Mouse (Mus musculus) left cerebral cortex, postnatal 14 days (tissue): Measurements from ENCODE around the gene Il3. TPM values are rescaled to one million over a fixed set of nuclear protein-coding genes. Genes with fewer than 3 reads are reported as not detected.

Experiments used
- DNase-seq, 2 experiments: peaks; one replicate each; pipeline ENCODE4 v3.0.0; 2021 to 2022; ENCODE audit warnings: low spot score in 2 of 2, mixed read lengths in 1 of 2
- intact Hi-C: fragments of 180-260 bp; cut with DNase I; formaldehyde crosslinking; loops from one replicate; pipeline ENCODE4 v1.15.1; 2025
- total RNA-seq, 2 experiments: library from RNA; stranded (reverse); gene quantifications; 2 replicates each; pipeline ENCODE4 v1.2.3; 2021

Il3 gene
- total RNA-seq, 2 experiments from 2014 or later, result not detected

DNA sequence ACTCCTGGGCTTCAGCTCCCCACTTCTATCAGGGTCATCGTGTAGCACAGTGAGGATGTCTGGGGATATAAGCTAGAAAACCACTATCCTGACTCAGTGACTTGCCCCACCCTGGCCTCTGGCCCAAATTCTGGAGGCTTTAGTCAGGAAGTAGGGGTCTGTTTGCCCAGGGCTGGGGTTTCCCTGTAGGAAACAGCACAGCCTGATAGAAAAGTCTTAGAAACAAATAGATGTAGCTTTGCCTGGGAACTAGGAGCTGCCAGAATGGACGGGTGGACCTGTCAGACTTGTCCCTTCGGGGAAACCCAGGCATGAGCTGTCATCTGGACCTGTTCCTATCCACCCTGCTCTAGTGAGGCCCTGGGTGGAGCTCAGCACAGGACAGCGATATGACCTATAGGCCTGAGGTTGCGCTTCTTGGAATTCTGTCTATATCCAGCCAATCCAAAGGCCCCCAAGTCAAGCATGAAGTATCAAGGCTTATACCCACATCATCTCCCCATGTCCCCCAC, 42.5 kb downstream of the Il3 start:
- intact Hi-C loops, result no loop called here

DNA sequence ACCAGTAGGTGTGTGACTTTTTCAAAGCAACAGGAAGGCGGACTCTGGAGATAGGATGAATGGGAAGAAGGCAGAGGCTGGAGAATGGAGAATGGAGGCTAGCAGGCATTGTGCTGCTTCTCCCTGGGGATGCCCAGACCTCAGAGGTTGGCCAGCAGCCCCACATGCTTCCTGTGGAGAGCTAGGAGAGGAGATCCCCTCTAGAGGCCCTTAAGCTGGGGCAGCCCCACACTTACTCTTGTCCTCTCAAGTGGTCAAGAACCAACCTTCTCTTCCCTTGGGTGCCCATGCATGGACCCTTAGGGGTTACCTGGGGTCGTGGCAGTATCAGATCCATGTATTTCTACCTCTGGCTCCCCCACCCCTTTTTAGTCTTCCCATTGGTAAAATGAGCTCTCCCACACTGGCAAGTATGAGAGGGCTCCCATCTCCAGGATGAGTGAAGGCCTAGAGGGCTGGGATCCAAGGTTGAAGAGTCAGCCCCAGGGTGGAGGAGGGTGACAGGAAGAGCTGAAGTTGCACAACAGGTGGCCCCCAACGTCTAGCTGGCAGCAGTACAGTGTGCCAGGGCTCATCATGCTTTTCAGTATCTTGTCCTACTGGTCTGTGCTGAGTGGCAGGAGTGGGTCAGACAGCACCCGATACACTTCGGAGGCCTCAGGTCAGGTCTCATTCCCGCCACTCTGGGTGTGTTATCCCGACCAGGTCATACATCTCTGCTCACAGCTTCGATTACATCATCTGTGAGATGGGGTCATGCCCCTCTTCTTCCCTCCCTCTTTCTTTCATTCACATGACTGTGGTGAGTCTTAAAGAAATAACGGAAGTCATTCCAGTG, 43.2 kb downstream of the Il3 start:
- intact Hi-C loops, result no loop called here

More for the DNA sequence above, 42.5 kb downstream of the Il3 start:
- no peak for DNase-seq

DNA sequence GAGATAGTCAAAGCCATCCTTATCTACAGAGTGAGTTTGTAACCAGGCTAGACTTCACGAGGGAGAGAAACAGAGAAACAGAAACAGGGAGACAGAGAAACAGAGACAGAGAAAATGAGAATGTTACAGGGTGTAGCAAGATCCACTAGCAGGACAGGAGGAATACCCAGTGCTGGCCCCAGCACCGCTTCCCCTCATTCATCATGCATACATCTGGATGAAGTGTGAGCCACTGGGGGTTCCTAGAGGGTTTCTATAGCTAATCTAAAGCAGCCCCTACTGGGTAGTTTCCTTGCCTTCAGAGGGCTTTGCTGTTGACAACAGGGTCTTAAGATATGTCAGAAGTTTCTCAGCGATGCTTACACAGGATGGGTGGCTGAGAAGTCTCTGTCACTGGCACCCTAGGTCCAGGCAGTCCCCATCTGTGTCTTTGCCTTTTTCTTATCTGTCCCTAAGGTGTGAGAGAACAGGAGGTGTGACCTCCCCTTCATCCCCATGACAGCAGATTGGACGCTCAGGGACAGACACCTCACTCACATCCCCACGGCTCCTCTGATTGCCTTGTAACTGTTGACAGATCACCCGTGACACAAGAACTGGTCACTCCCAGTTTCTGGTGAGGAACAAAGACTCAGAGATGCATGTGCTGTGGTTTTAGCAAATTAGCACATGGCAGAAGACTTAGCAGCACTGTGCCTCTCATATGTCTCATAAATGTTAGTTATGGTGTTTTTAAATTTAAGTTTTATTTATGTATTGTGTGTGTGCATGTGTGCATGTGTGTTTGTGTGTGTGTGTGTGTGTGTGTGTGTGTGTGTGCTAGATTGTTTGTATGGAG, 47.0 kb downstream of the Il3 start:
- intact Hi-C loops, result no loop called here

More for the DNA sequence above, 43.2 kb downstream of the Il3 start:
- no peak for DNase-seq

DNA sequence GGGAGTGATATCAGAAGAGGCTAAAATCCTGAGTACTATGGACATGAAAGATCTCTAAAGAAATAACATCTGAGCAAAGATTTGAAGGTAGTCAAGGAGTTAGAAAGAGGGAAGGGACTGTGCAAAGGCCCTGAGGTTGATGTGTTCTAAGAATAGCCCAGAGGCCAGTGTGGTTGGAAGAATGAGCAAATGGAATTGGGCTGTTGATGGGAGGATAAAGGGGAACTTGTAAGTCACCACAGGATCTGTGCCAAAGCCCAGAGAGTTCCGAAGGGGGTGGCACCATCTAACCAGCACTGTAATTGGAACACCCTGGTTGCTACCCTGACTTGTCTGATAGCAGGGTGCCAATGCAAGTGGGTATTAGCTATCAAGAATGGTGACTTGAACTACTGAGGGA, 47.9 kb downstream of the Il3 start:
- intact Hi-C loops, result no loop called here
- DNase-seq, result no peak

More for the DNA sequence above, 47.0 kb downstream of the Il3 start:
- DNase-seq, result no peak

DNA sequence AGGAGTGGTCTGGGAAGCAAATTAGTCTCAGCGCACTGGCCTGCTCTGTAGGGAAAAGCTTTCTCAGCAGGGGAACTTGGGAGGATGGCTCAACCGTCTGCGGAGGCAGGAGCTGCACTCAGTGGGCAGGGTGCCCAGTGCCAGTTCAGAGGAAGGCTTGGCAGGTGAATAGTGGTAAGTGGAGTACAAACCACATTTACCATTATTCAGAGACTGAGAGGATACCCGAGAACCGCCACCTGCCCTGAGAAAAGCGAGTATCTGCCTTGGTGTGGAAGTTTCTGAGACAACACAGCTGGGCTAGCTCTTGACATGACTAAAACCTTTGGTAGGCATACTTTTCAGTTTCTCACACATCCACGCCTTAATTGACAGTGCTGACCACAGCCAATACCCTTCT, 49.7 kb downstream of the Il3 start:
- intact Hi-C loops, result no loop called here
- DNase-seq, result no peak

DNA sequence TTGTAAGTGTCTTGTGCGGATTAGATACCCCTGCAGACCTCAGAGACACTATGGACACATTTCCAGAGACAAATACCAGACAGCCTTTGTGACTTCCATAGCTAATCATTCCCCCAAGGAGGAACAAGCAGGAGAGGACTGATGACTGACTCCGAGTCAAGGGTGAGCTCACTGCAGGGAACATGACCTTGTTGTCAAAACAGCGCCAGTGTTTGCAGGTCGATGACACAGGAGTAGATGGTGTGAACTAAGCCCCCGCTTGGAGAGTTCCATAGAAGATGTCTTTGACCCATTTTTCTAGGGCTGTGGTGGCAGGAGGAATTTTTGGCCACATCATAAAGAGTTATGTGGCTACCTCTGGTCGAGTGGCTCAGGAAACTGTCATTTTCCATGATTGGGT, 51.0 kb downstream of the Il3 start:
- intact Hi-C loops, result no loop called here
- DNase-seq, result no peak

Other genes starting within 250 kb of the Il3 start
- 1 to 10 TPM; 4.0 to 4.5 TPM for gene Slc22a4, start 239.2 kb downstream of the Il3 start, total RNA-seq
- gene Pdlim4, start 198.3 kb downstream of the Il3 start, total RNA-seq, result 10 to 100 TPM; 10.9 to 12.0 TPM
- gene P4ha2, start 167.2 kb downstream of the Il3 start, total RNA-seq, result 10 to 100 TPM; 16.6 to 18.3 TPM
- gene Csf2, start 17.6 kb downstream of the Il3 start, total RNA-seq, result not detected
- gene Acsl6, start 36.5 kb upstream of the Il3 start, total RNA-seq, result 100 to 1,000 TPM; 183 to 184 TPM
- not detected for gene Meikin, start 103.4 kb upstream of the Il3 start, total RNA-seq
- 10 to 100 TPM; 28.6 to 29.4 TPM for gene Fnip1, start 170.9 kb upstream of the Il3 start, total RNA-seq